Comparison of ENCODE assay signal across 8 mouse cellular contexts in genomic region chr16:11738341-11738740, GRCm38 (mm10).
DNase-seq lines count a peak whose midpoint lies in the region; ATAC-seq lines count a peak whose summit lies in the region.

No protein-coding gene starts in this region.

- peak; percentile 1 for DNase-seq in cerebellum, adult 9-11 months
- DNase-seq in cerebellum, postnatal 25 days: no peak
- DNase-seq in ovary, postnatal 36 days (ENCODE audit: low spot score): peak; percentile 43
- no peak for DNase-seq in ovary, postnatal 10 days (ENCODE audit: low spot score)
- peak; percentile 37 for DNase-seq in yolk sac, embryonic 10.5 days (ENCODE audit: low spot score)
- DNase-seq in natural killer cell, adult 2 months (ENCODE audit: low spot score in 2 of 2): no peak
- no peak for DNase-seq in gastrocnemius, postnatal 25 days

- ATAC-seq in granulocyte monocyte progenitor cell, adult 5-6 weeks (replicated peaks; ENCODE audit: poor library complexity, severe bottlenecking): peak; percentile 44; the same call in 1 of the 2 replicates

Comparison
In these comparisons a context has a peak if more than half of its experiments do, and no peak if none do; other contexts are left out.
1. DNase-seq: peak in cerebellum, adult 9-11 months (single experiment), ovary, postnatal 36 days (single experiment) and yolk sac, embryonic 10.5 days (single experiment); none in cerebellum, postnatal 25 days (0 of 2), ovary, postnatal 10 days (single experiment), natural killer cell, adult 2 months (0 of 2) and gastrocnemius, postnatal 25 days (single experiment).